Mouse (Mus musculus) gastrocnemius, postnatal 36 days (tissue): ENCODE measurements around the gene Cd300ld2. TPM values are rescaled to one million over a fixed set of nuclear protein-coding genes. Genes with fewer than 3 reads are reported as not detected.
"Not testable (repeated sequence)": the region's sequence is repeated elsewhere in the genome, so short reads cannot be mapped to it uniquely, and the experiment has no call there.

ENCODE experiments used
- DNase-seq, 2 experiments: peaks; one replicate each; pipeline ENCODE4 v3.0.0; 2022
- intact Hi-C: fragments of 180-260 bp; cut with DNase I; formaldehyde crosslinking; loops from one replicate; pipeline ENCODE4 v1.15.1; 2025
- long read RNA-seq, 2 experiments: library from polyadenylated mRNA; stranded (forward); transcript quantifications; one replicate each; pipeline ENCODE4 v2.0.0; 2021
- total RNA-seq, 2 experiments: library from RNA; stranded (reverse); gene quantifications; 2 replicates each; pipeline ENCODE4 v1.2.3; 2021

The Cd300ld2 gene
- total RNA-seq: not detected
- long read RNA-seq, experiment 1: 0 reads
- long read RNA-seq, experiment 2: 0 reads

DNA sequence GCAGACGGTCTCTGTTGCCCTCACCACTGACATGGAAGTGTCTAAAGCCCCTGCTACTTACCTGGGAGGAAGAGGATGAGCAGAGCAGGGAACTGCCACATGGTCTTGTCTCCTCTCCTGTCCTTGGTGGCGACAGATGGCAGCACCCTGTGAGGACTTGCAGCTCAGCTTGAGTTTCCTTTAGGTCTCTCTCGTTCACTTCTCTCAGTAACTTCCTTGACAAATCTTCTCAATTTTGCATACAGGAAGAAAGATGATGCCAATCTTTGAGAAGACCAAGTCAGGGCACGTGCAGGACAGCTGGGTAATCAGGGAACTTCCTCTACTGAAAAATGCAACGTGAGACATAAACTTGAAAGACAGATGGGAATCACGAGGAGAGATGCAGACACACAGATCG is at the start of gene Cd300ld2:
Cd300ld2 (minus strand) TSS at position 101 of the 400 bp plus-strand sequence.
- DNase-seq, intact Hi-C loops: not testable (repeated sequence)

DNA sequence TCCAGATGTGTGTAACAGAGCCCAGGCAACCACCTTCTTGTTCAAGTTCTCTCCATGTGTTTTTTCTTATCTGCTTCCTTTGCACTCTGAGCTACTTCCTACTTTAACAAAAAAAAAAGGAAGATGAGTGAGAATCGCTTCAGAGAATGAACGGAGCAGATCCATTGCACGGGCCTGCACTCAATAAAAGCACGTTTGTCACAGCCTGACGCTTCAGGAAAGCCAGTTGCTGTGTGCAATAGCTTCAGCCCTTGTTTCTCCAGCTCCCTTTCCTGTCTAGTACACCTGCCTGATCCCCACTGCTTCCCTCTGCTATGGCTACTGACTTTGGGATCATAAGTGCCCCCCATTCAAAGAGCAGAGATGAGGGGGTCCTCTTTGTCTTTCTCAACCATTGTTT is 46.1 kb upstream of the Cd300ld2 start, which contains the start of gene Cd300e:
Cd300e (minus strand) TSS at position 101 of the 400 bp plus-strand sequence.
- no peak for DNase-seq
- intact Hi-C loops: no loop called here

- intact Hi-C loops: no loop called here
- DNase-seq: no peak
Measured at GRCm38 (mm10) chr11:115059797-115060196, 43.8 kb upstream of the Cd300ld2 start.

DNA sequence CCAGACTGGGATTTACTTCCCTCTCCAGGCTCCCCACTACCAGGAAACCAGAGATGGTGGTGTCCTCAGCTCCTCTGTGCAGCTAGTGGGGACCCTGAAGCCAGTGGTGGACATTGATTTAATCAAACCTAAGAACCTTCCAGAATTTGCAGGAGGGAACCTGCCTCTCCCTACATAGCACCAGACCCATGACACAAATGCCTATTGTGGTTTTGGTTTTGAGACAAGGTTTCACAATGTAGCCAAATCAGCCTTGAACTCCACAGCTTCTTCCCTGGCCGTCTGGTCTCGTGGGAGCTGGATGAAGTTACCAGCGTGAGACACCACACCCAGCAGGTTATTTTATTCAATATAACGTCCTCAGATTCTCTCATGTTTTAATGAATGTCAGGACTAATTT is 42.7 kb upstream of the Cd300ld2 start:
- no peak for DNase-seq
- intact Hi-C loops: no loop called here

DNA sequence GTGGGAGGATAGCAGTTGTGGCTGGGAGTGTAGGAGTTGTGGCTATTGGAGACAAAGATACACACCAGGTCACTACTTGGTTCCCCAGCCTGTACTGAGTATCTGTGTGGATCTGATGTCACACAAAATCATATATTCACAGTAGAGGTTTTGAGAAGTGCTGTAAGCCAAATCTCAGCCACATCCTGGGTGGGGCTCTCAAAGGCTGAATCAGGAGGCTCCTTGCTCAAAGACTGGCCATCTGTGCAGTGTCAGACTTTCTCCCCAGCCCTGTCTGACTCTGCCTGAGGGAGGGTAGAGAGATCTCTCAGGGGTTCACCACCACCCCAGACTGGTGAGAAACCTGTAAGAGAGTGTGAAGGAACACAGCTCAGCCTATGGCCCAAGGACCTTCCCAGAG is 38.5 kb upstream of the Cd300ld2 start:
- intact Hi-C loops: no loop called here
- no peak for DNase-seq

- intact Hi-C loops: no loop called here
- no peak for DNase-seq
Measured at GRCm38 (mm10) chr11:115052991-115053390, 37.0 kb upstream of the Cd300ld2 start.

DNA sequence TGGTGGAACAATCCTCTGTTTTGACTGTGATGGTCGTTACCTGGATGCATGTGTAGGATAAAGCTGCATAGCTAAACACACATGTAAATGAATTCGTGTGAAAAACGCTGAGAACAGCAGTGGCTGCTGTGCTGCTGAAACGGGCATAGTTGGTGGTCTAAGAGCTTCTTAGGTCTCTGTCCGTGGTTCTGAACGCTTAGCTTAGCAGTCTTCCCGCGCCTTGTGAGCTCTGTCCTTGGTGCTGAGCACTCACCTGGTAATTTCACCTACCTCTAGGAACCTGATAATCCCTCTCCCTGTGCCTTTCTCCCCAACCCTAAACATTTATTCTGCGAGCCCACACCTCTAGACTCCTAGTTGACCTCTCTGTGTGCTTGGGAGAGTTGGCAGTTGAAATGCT is 36.2 kb upstream of the Cd300ld2 start:
- intact Hi-C loops: no loop called here
- no peak for DNase-seq

DNA sequence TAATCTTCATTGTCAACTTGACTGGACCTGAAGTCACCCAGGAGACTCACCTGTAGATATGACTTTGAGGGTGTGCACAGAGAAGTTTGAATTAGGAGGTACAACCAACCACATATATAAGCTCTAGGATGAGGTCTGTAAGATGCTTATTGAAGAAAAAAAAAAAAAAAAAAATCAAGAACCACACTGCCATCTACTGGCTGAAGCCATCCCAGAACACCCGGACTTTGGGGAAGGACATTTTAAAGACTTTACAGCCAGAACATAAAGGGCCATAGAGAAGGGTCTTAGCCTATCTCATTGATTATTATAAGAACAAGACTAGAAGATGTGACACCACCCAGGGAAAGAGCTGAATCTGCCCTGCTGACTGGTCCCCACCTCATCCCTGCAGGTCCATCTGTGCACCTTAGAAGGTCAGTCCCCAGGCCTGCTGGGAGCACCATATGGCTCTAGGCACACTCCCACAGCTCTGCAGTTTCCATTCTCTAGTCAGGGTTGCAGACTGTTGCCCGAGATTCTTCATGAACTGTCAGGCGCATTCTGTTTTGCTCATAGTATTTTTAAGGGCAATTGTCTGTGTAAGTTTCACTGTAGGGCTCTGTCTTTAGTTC is 33.4 kb upstream of the Cd300ld2 start:
- intact Hi-C loops: no loop called here
- no peak for DNase-seq

GRCm38 (mm10) chr11:115048259-115048658 is 32.3 kb upstream of the Cd300ld2 start, which contains the start of gene Cd300ld3:
Gene Cd300ld3 (minus strand): TSS chr11:115048409.
- DNase-seq: no peak
- intact Hi-C loops: no loop called here

DNA sequence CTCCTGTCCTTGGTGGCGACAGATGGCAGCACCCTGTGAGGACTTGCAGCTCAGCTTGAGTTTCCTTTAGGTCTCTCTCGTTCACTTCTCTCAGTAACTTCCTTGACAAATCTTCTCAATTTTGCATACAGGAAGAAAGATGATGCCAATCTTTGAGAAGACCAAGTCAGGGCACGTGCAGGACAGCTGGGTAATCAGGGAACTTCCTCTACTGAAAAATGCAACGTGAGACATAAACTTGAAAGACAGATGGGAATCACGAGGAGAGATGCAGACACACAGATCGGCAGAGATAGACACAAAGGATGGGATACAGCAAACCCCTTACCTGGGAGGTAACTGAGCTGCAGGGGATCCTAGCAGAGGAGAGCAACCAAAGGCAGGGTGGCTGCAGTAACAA is 21.7 kb upstream of the Cd300ld2 start, which contains the start of gene Cd300ld5:
Cd300ld5 (minus strand) TSS at position 101 of the 400 bp plus-strand sequence.
- DNase-seq, intact Hi-C loops: not testable (repeated sequence)

GRCm38 (mm10) chr11:115026912-115027311 is 10.9 kb upstream of the Cd300ld2 start, which contains the start of gene Cd300ld4:
Gene Cd300ld4 (minus strand): TSS chr11:115027012.
- intact Hi-C loops, DNase-seq: not testable (repeated sequence)

GRCm38 (mm10) chr11:115004070-115004469 is 11.9 kb downstream of the Cd300ld2 start:
- no peak for DNase-seq
- intact Hi-C loops: no loop called here

- no peak for DNase-seq
- intact Hi-C loops: no loop called here
Measured at GRCm38 (mm10) chr11:115001474-115002040, 14.4 kb downstream of the Cd300ld2 start, which contains the start of gene Cd300c2. Gene Cd300c2 (minus strand): TSS chr11:115001880.

- intact Hi-C loops: loop anchor here (5.0 kb wide), 1 partner anchor 138 kb away; no protein-coding TSS in a partner anchor
- DNase-seq: no peak
Measured at GRCm38 (mm10) chr11:114989793-114990192, 26.2 kb downstream of the Cd300ld2 start, which contains the start of gene Cd300ld. Gene Cd300ld (minus strand): TSS chr11:114989922.

DNA sequence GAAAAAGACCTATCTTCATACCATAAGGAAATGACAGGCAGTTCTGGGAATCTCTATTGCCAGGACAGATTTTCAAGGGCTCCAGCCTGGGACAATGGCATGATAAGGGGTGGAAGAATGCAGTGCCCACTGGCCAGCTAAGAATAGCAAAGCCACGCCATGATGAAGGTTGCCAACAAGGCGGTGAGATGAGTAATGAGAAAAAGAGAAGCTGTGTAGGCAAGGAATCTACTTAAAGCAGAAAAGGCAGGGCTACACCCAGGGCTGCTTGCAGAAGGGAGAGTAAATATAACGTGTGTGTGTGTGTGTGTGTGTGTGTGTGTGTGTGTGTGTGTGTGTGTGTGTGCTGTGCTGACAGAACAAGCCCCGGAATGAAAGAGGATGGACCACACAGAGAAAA is 34.1 kb downstream of the Cd300ld2 start:
- no peak for DNase-seq
- intact Hi-C loops: no loop called here

DNA sequence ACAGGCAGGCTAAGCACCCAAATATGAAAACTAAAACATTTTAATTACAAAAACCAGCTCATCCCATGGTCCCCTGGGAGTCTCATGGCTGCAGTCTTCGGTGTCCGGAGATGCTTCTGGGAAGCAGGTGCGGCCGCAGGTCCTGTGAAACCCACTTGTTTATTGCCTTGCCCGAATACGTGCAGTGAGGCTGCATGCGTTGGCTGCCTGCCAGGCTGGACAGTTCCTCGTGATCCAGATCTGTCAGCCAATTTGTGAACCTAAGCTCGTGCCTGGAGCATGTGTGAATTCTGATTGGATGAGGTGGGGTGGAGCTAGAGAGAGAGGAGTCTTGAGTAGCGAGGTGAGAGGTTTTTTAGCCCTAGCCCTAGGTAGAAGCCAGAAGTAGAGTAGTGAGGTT is 43.3 kb downstream of the Cd300ld2 start:
- intact Hi-C loops: no loop called here
- no peak for DNase-seq

DNA sequence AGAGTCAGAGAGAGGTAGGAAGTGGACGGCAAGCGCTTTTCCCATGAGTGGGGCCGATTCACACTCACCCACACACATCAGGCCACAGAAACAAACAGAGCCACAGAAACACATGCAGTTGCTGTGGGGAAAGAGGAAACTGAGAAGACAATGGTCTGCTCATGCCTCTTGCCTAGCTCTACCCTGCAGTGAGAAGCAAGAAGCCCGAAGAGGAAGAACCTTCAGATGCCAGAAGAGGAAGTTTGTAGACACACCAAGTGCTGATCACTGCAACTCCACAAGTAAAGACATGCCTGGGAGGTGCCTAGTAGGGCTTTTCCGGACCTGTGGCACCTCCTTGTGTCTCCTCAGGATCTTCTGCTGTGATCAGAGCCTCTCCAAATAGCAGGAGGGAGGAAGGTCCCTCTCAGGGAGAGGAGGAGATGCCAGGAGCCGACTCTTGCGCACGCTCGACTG is 47.2 kb downstream of the Cd300ld2 start, which contains the start of gene Cd300c:
Cd300c (minus strand) TSS at position 406 of the 456 bp plus-strand sequence.
- DNase-seq: no peak
- intact Hi-C loops: no loop called here

- DNase-seq: no peak
- intact Hi-C loops: no loop called here
Measured at GRCm38 (mm10) chr11:114965182-114965828, 50.7 kb downstream of the Cd300ld2 start.

DNA sequence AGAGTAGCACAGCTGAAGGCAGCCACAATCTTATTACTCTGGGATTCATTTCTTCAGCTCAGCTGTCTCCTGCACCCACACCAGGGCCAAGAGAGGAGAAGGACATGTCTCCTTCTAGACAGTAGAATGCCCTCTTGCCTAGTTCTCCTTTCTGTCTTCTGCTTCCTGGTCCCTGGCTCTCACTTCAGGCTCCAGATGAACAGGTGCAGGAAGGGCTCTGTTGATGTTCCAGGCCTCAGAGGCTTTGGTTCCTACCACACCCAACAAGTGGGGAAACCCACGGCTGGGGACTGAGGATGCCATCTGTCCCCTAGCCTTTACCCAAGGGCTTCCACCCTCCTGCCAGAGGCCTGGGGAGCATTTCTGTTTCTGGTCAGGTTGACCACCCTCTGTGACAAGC is 55.6 kb downstream of the Cd300ld2 start:
- no peak for DNase-seq
- intact Hi-C loops: no loop called here
